Mouse (Mus musculus) forebrain, embryonic 16.5 days (tissue): ENCODE results near the gene Kdelr3. TPM values are rescaled to one million over a fixed set of nuclear protein-coding genes. Genes with fewer than 3 reads are reported as not detected.
A peak's percentile ranks its signal among the peaks of the same experiment; 100 is the strongest.

Experiments
- ATAC-seq: fragments of 200-750 bp; cut with Nextera tagmentation; 2 replicates; pipeline ENCODE4 v1.8.0; 2017; ENCODE audit warnings: mild to moderate bottlenecking, moderate library complexity
- H3K27ac ChIP-seq: fragments of 300-500 bp; sonication (generic); 2 replicates; pipeline ENCODE4 v1.5.1; 2014; ENCODE audit warnings: low read length, control low read depth
- H3K27me3 ChIP-seq: fragments of 300-500 bp; sonication (generic); replicated peaks from 2 replicates; pipeline ENCODE4 v1.6.1; 2014; ENCODE audit warnings: low read length; ENCODE audit not compliant: control insufficient read depth, insufficient read depth
- H3K36me3 ChIP-seq: fragments of 300-500 bp; sonication (generic); 2 replicates; pipeline ENCODE4 v1.6.1; 2014; ENCODE audit not compliant: control insufficient read depth, insufficient read depth
- H3K4me1 ChIP-seq: fragments of 300-500 bp; sonication (generic); replicated peaks from 2 replicates; pipeline ENCODE4 v1.6.1; 2014; ENCODE audit warnings: low read length; ENCODE audit not compliant: control insufficient read depth, insufficient read depth
- H3K4me2 ChIP-seq: fragments of 300-500 bp; sonication (generic); 2 replicates; pipeline ENCODE4 v1.6.1; 2014; ENCODE audit warnings: mild to moderate bottlenecking, low read length, control low read depth
- H3K4me3 ChIP-seq: fragments of 300-500 bp; sonication (generic); replicated peaks from 2 replicates; pipeline ENCODE4 v1.5.1; 2014; ENCODE audit warnings: mild to moderate bottlenecking, low read length, control low read depth
- H3K9ac ChIP-seq: fragments of 300-500 bp; sonication (generic); replicated peaks from 2 replicates; pipeline ENCODE4 v1.6.1; 2014; ENCODE audit warnings: low read depth, low read length, control low read depth
- H3K9me3 ChIP-seq: fragments of 300-500 bp; sonication (generic); 2 replicates; pipeline ENCODE4 v1.6.1; 2016; ENCODE audit warnings: low read length; ENCODE audit not compliant: control insufficient read depth
- WGBS: fragments of 180-500 bp; shearing (Covaris S2); extraction: QIAGEN DNeasy Blood & Tissue Kit; methylation state at CpG from one replicate; pipeline ENCODE4 v1.1.7; 2014; 5-methylcytosine and 5-hydroxymethylcytosine counted together
- polyA plus RNA-seq: library from polyadenylated mRNA; unstranded; fragments of >200 nt; fragmentation: Nextera tagmentation; extraction: Ambion mirVana; gene quantifications from 2 replicates; pipeline ENCODE4 v1.2.1, GENCODE M21; 2015

Kdelr3 gene
- polyA plus RNA-seq, 1 experiment from 2014 or later, result 4.8 TPM

DNA sequence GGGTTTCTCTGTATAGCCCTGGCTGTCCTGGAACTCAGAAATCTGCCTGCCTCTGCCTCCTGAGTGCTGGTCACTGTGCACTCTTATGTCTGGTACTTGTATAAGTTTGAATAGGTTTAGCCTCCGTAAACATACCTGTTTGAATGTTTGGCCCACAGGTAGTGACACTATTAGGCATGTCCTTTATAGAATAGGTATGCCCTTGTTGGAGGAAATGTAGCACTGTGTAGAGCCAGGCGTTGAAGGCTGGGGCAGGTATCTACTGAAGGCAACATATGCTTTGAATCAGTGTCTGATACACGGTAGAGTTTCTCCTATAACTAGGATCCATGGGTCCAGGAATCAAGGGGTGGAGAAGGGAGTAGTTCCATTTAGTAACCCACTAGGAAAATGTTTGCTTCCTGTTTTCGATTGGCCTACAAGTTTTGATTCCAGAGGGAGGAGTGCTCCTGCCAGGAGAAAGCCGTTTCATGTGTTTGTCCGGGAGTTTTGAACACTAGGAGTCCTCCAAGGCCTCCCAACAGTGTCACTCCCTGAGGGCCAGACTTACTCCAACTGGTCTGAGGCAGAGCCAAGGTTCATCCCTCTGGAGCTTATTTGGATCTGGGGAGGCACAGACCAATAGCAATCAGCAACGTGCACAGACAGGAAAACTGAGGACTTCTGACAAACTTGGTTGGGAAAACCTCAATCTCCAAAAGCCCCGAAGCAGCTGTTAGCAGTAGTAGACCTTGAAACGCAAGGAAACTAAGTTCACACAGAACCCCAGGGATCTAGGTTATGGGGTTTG lies 10.0 kb downstream of the Kdelr3 start:
- no peak overlapping the region for H3K4me3 ChIP-seq
- H3K4me1 ChIP-seq, result no peaks in the 10 kb centered on the region
- no peak overlapping the region for H3K4me2 ChIP-seq
- peak; percentile 22; the same call in 1 of the 2 replicates for ATAC-seq
- no peaks in the 10 kb centered on the region for H3K9me3 ChIP-seq
- peaks cover 41% of the 10 kb centered on the region for H3K36me3 ChIP-seq
- no peak overlapping the region for H3K9ac ChIP-seq
- no peaks in the 10 kb centered on the region for H3K27me3 ChIP-seq
- 70% methylated on average over 9 of the region's 9 CpGs for WGBS
- H3K27ac ChIP-seq, result no peak overlapping the region

DNA sequence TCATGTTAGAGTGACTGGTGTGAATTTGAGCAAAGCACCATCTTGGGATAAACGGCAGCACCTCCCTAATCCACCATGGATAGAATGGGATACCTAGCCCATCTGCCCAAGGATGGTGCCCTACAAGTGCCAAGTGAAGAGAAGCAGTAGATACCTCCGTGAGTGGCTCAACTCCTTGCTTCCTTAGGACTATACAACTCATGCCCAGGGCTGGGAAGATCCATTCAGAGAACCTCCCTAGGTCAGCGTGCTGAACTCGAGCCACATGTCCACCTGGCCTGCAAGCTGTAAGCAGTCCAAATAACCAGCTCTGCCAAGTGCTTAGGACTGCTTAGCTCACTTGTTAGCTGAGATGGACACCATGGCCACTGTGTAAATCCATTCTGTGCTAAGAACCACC lies 11.0 kb downstream of the Kdelr3 start:
- Histone ChIP-seq H3K27me3 (no peaks in the 10 kb centered on the region), H3K27ac (no peak overlapping the region), H3K9me3 (no peaks in the 10 kb centered on the region), H3K4me1 (no peaks in the 10 kb centered on the region), H3K36me3 (peaks cover 49% of the 10 kb centered on the region), H3K4me2 (no peak overlapping the region), H3K9ac (no peak overlapping the region), H3K4me3 (no peak overlapping the region)
- no peak for ATAC-seq
- WGBS, result 87% methylated on average over 4 of the region's 4 CpGs

DNA sequence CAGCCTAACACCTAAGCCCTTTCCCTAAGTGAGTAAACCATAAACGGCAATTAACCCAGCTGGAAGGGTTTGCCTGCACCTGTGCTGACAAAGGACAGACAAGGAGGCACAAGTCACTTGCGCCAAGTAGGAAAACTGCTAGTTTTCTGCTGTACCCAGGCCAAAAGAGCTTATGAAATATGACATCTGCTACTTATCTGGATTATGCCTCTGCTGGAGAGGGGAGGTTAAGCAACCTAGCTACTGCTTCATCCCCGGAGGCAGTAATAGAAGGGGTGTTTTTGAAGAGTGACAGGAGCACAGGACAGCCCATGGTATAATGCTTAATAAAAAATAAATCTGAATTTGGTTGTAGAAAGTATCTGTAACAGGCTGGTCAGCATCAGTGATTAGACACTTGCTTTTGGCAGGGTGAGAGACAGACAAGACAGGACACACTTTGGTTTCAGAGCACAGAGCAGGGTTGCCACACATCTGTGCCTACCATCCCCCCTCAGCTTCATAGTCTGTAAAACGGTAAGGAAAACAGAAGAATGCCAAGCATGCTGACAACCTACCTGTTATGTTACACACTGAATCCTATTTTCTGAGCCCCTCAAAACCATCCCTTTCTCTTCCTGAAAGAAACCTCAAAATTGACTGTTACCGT lies 11.9 kb downstream of the Kdelr3 start:
- H3K4me3 ChIP-seq, result no peak overlapping the region
- no peaks in the 10 kb centered on the region for H3K4me1 ChIP-seq
- 74% methylated on average over 5 of the region's 5 CpGs for WGBS
- no peak overlapping the region for H3K9ac ChIP-seq
- H3K27me3 ChIP-seq, result no peaks in the 10 kb centered on the region
- H3K9me3 ChIP-seq, result no peaks in the 10 kb centered on the region
- H3K36me3 ChIP-seq, result peaks cover 57% of the 10 kb centered on the region
- peak overlapping the region; percentile 14; the same call in 1 of the 2 replicates for H3K27ac ChIP-seq
- no peak for ATAC-seq
- no peak overlapping the region for H3K4me2 ChIP-seq

DNA sequence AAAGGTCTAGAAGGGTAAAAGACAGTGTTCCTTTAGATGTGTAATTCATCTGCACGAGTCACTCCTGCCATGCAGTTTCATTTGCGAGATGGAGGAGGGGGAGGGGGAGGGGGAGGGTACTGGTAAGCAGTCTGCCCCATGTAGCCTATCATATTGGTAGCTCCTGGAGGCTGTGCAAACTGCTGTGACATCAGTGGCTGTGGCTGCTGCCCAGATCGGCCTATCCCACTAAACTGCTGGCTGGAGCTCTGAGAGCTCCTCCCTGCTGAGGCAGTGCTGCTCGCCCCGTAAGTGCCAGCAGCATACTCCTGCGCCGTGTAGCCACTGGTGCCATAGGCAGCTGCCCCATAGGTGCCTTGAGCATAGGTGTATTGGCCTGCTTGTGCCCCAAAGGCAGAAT lies 13.7 kb downstream of the Kdelr3 start:
- Histone ChIP-seq H3K4me3 (no peak overlapping the region), H3K9ac (no peak overlapping the region), H3K27me3 (no peaks in the 10 kb centered on the region), H3K4me2 (no peak overlapping the region), H3K9me3 (no peaks in the 10 kb centered on the region), H3K36me3 (peaks cover 68% of the 10 kb centered on the region), H3K4me1 (no peaks in the 10 kb centered on the region), H3K27ac (no peak overlapping the region)
- no peak for ATAC-seq
- 85% methylated on average over 7 of the region's 7 CpGs for WGBS

DNA sequence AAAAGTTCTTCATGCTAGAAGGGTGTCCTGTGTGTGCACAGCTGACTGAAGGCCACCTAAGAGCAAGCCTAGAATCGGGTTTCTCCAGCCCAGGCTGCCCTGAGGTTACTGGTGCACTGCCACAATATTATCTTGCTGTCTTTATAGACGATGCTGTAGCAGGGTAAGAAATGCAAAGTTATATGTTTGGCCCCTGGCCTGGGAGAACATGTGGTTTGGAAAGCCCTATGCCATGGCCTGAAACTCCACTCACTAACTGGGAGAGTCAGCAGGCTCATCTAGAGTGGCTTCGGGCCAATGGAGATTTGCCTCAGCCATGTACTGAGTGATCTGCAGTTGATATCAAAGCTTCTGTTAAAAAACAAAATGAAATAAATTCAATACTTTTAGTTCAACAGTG lies 17.6 kb downstream of the Kdelr3 start:
- H3K27ac ChIP-seq, result no peak overlapping the region
- ATAC-seq, result no peak
- WGBS, result 93% methylated on average over 3 of the region's 3 CpGs

DNA sequence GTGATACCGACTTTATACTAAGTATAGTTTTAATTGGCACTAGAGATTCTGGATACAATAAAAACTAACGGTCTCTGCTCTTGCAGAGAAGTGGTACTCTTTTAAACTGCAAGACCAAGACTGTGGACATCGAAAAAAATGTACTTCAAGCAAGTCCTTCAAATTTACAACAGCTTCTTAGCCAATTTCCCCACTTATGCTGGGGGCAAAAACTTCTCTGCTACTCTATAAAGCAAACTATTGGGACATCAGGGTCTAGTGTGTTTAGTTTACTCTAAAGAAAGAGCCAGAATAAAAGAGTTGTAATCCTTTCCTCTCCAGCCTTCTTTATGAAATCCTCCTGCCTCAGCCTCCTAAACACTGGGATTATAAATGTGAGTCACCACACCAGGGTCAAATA lies 27.8 kb downstream of the Kdelr3 start:
- Histone ChIP-seq H3K27me3 (no peaks in the 10 kb centered on the region), H3K4me3 (0 out of 2 replicates have a peak overlapping the region, but pooled peaks have one; percentile 0), H3K9me3 (no peaks in the 10 kb centered on the region), H3K27ac (no peak overlapping the region), H3K9ac (no peak overlapping the region), H3K4me1 (peaks cover 24% of the 10 kb centered on the region), H3K36me3 (peaks cover 41% of the 10 kb centered on the region), H3K4me2 (peak overlapping the region; percentile 90)
- ATAC-seq, result no peak
- WGBS, result 93% methylated on average over 3 of the region's 3 CpGs

More for the DNA sequence above, 17.6 kb downstream of the Kdelr3 start:
- no peaks in the 10 kb centered on the region for H3K9me3 ChIP-seq
- peaks cover 76% of the 10 kb centered on the region for H3K36me3 ChIP-seq
- no peaks in the 10 kb centered on the region for H3K4me1 ChIP-seq
- no peak overlapping the region for H3K4me3 ChIP-seq
- no peak overlapping the region for H3K4me2 ChIP-seq
- no peak overlapping the region for H3K9ac ChIP-seq
- H3K27me3 ChIP-seq, result no peaks in the 10 kb centered on the region

DNA sequence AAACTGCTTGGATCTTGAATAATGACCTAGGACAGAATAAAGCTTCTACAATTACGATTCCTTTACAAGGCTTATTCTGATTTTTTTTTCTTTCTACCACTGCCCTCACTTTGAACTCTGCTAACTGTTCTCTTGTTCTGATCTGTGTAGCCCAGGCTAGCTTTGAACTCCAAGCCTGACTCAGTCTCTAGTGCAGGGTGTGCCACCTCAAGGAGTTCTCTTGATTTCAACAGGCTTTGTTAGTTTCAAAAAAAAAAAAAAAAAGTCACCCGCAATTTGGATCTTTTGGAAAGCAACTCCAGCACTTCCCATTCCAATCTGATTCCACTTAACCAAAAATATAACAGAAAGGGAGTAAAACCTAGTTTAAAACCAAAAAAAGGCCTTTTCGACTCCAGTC lies 29.3 kb downstream of the Kdelr3 start:
- WGBS, result 2% methylated on average over 3 of the region's 3 CpGs
- ATAC-seq, result no peak

DNA sequence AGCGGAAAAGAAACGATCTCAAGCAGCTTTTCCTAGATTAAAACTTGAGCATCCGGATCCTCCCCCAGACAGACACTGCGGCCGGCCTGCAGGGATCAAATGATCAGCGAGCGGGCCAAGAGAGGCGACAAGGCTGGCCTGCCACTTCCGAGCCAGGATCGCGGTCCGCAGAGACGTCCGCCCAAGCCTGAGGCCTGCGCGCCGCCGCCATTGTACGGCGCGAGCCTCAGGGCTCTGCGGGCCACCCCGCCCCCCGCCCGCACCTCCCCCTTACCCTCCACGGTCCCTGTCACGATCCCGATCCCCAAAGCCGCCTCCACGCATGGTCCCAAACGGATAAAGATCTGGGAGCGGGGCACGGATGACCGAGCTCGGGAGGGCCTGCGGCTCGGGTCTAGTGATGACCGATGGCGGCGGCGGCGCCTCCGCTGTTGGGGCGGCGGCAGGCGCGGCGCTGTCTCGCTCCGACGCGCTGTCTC lies 29.7 kb downstream of the Kdelr3 start:
- ATAC-seq, result peak; percentile 63
- peak overlapping the region; percentile 90 for H3K4me2 ChIP-seq
- peak overlapping the region; percentile 98 for H3K9ac ChIP-seq
- H3K9me3 ChIP-seq, result no peaks in the 10 kb centered on the region
- H3K36me3 ChIP-seq, result peaks cover 24% of the 10 kb centered on the region
- WGBS, result under 1% methylated on average over 51 of the region's 52 CpGs
- H3K27me3 ChIP-seq, result no peaks in the 10 kb centered on the region
- H3K27ac ChIP-seq, result peak overlapping the region; percentile 98
- H3K4me3 ChIP-seq, result peak overlapping the region; percentile 91
- H3K4me1 ChIP-seq, result peaks cover 24% of the 10 kb centered on the region

More for the DNA sequence above, 29.3 kb downstream of the Kdelr3 start:
- peak overlapping the region; percentile 98 for H3K27ac ChIP-seq
- no peaks in the 10 kb centered on the region for H3K27me3 ChIP-seq
- peak overlapping the region; percentile 91 for H3K4me3 ChIP-seq
- peak overlapping the region; percentile 98 for H3K9ac ChIP-seq
- peaks cover 29% of the 10 kb centered on the region for H3K36me3 ChIP-seq
- H3K4me1 ChIP-seq, result peaks cover 24% of the 10 kb centered on the region
- H3K4me2 ChIP-seq, result peak overlapping the region; percentile 90
- no peaks in the 10 kb centered on the region for H3K9me3 ChIP-seq

DNA sequence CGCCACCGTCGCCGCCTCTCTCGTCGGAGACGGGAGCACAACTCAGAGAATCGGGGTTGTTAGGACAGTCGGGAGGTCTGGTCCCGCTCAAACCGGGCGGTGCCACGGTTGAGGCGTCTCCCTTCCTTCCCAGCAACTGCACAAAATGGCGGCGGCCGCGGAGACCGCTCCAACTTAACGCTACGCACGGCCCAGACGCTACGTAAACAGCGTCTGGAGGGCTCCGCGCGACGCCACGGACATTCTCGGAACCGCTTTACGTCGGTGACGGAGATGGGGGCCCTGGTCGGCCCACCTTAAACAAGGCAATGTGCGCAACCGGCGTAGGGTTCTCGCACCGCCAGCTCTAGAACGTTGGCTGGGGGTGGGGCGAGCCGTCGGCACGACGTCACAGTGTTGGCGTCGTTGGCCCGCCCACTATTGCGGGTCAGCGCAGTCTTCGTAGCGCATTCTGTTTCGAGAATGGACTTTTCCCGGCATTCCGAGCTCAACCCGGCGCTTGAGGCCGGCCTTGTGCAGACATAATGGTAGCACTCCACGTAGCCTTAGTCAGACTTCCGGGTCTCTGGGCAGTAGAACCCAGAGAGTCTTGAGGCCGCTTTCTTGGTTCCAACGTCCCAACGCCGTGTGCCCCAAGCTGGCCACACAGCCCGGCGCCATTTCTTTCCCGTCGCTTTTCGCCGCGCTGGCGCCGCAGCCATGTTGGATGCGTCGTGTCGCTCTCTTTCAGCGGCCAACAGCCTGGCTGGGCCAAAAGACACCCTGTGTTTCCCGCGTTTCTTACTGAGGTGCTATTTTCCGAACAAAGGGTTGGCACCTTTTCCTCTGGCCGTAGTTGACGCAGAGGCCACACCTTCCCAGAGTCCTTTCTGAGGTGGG lies 30.4 kb downstream of the Kdelr3 start, which contains the start of gene Ddx17:
TSS of gene Ddx17 (minus strand) at position 332 of the 879 bp plus-strand sequence.
- Histone ChIP-seq H3K36me3 (peaks cover 21% of the 10 kb centered on the region), H3K4me3 (peak within 1 kb of the TSS; percentile 91), H3K9me3 (no peaks in the 10 kb centered on the region), H3K4me1 (peaks cover 24% of the 10 kb centered on the region), H3K27me3 (no peaks in the 10 kb centered on the region), H3K4me2 (peak within 1 kb of the TSS; percentile 90), H3K27ac (peak within 1 kb of the TSS; percentile 98), H3K9ac (peak within 1 kb of the TSS; percentile 98)
- 1% methylated on average over 84 of the region's 84 CpGs for WGBS
- peak; percentile 98 for ATAC-seq
